Mouse (Mus musculus) embryonic fibroblast, embryonic 13.5 days (primary cell): ENCODE data around the gene Bpifb1.

Source experiments
- CTCF ChIP-seq: IDR thresholded peaks from 2 replicates; pipeline ENCODE4 v1.5.1; 2011; ENCODE audit warnings: mild to moderate bottlenecking, control low read depth, low read length, moderate library complexity, borderline replicate concordance; ENCODE audit not compliant: insufficient read depth
- POLR2A ChIP-seq: IDR thresholded peaks from 2 replicates; pipeline ENCODE4 v1.6.1; 2011; ENCODE audit warnings: low read depth, mild to moderate bottlenecking, control low read depth, low read length, moderate library complexity

DNA sequence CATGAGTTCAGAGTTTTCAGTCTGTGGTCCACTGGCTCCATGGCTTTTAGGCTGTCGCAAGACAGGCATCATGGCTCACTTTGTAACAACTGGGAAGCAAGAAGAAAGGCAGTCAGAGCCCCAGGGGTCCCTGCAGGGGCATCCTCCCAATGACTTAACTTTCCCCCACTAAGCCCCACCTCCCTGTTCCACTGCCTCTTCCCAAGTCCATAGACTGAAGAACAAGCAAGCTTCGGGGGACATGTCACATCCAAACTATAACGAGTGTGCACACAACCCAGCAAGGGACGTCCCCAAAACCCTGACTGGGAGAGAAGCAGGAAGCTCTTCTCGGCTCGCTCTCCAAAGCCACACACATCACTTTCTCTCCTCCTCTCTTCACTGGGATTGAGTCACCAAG, 19.0 kb upstream of the Bpifb1 start:
- TF ChIP-seq CTCF = no peak
- TF ChIP-seq POLR2A = no peak
